Mouse (Mus musculus) heart, postnatal 4 days (tissue): ENCODE results near the gene Kctd20. TPM values are rescaled to one million over a fixed set of nuclear protein-coding genes. Genes with fewer than 3 reads are reported as not detected.

ENCODE experiments used
- DNase-seq: peaks from one replicate; pipeline ENCODE4 v3.0.0; 2021
- total RNA-seq, 2 experiments: library from RNA; stranded (reverse); gene quantifications; 2 replicates each; pipeline ENCODE4 v1.2.3; 2021

The Kctd20 gene
- 10 to 100 TPM; 63.1 to 65.3 TPM for total RNA-seq

- DNase-seq, result peak; percentile 96
These were observed at the start of gene Kctd20 for GRCm38 (mm10) chr17:28951831-28952799. Kctd20 (plus strand) TSS chr17:28951950.

GRCm38 (mm10) chr17:28904546-28905376 lies 47.0 kb upstream of the Kctd20 start:
- DNase-seq, result peak; percentile 80

- DNase-seq, result peak; percentile 6
These were observed 46.3 kb upstream of the Kctd20 start for GRCm38 (mm10) chr17:28905377-28905916.

GRCm38 (mm10) chr17:28907959-28908358 lies 43.8 kb upstream of the Kctd20 start:
- peak; percentile 9 for DNase-seq

GRCm38 (mm10) chr17:28909252-28909941 lies 42.4 kb upstream of the Kctd20 start:
- DNase-seq, result peak; percentile 74

- peak; percentile 5 for DNase-seq
These were observed 41.6 kb upstream of the Kctd20 start for GRCm38 (mm10) chr17:28910139-28910538.

GRCm38 (mm10) chr17:28913200-28913599 lies 38.5 kb upstream of the Kctd20 start:
- peak; percentile 62 for DNase-seq

- no peak for DNase-seq
These were observed 37.8 kb upstream of the Kctd20 start for GRCm38 (mm10) chr17:28913940-28914339.

- no peak for DNase-seq
These were observed 36.6 kb upstream of the Kctd20 start, which contains the start of gene 4930539E08Rik for GRCm38 (mm10) chr17:28915060-28915628. 4930539E08Rik (minus strand) TSS chr17:28915324.

GRCm38 (mm10) chr17:28916520-28916919 lies 35.2 kb upstream of the Kctd20 start:
- DNase-seq, result no peak

GRCm38 (mm10) chr17:28921086-28921485 lies 30.7 kb upstream of the Kctd20 start:
- no peak for DNase-seq

GRCm38 (mm10) chr17:28922096-28922495 lies 29.7 kb upstream of the Kctd20 start:
- no peak for DNase-seq

- DNase-seq, result no peak
These were observed 26.7 kb upstream of the Kctd20 start for GRCm38 (mm10) chr17:28924957-28925595.

GRCm38 (mm10) chr17:28926380-28926779 lies 25.4 kb upstream of the Kctd20 start:
- peak; percentile 88 for DNase-seq

GRCm38 (mm10) chr17:28926866-28927635 lies 24.7 kb upstream of the Kctd20 start:
- peak; percentile 68 for DNase-seq

GRCm38 (mm10) chr17:28928004-28928403 lies 23.7 kb upstream of the Kctd20 start:
- no peak for DNase-seq

GRCm38 (mm10) chr17:28929369-28929768 lies 22.4 kb upstream of the Kctd20 start:
- DNase-seq, result no peak

GRCm38 (mm10) chr17:28930392-28931074 lies 21.2 kb upstream of the Kctd20 start:
- DNase-seq, result peak; percentile 99

GRCm38 (mm10) chr17:28931436-28932211 lies 20.1 kb upstream of the Kctd20 start:
- DNase-seq, result no peak
